Mouse (Mus musculus): ENCODE results near the gene Olfr1423. TPM values are rescaled to one million over a fixed set of nuclear protein-coding genes. Genes with fewer than 3 reads are reported as not detected.

Gene Olfr1423
- polyA plus RNA-seq, 1 experiment: not detected

- H3K4me1 ChIP-seq (ENCODE audit: control insufficient read depth, insufficient read depth, low read length): peaks cover under 1% of the 10 kb centered on the region
- TF ChIP-seq POLR2A (IDR thresholded peaks at IDR 0.05; ENCODE audit: borderline replicate concordance, control insufficient read depth, low read depth, low read length): no peak
These were observed 31.4 kb downstream of the Olfr1423 start for GRCm38 (mm10) chr19:12009501-12010280.

GRCm38 (mm10) chr19:12008410-12009380 lies 32.4 kb downstream of the Olfr1423 start:
- 60% methylated on average over 17 of the region's 17 CpGs for WGBS
- Histone ChIP-seq H3K27ac (ENCODE audit: control insufficient read depth, insufficient read depth, low read depth, low read length, poor library complexity) (no peak overlapping the region), H3K4me3 (replicated peaks; ENCODE audit: control insufficient read depth, low read depth, low read length) (no peak overlapping the region)

More at GRCm38 (mm10) chr19:12009501-12010280, 31.4 kb downstream of the Olfr1423 start:
- Histone ChIP-seq H3K4me3 (replicated peaks; ENCODE audit: control insufficient read depth, low read depth, low read length) (peak overlapping the region; percentile 73), H3K27ac (ENCODE audit: control insufficient read depth, insufficient read depth, low read depth, low read length, poor library complexity) (peak overlapping the region; percentile 49)
- WGBS: 2% methylated on average over 24 of the region's 24 CpGs

DNA sequence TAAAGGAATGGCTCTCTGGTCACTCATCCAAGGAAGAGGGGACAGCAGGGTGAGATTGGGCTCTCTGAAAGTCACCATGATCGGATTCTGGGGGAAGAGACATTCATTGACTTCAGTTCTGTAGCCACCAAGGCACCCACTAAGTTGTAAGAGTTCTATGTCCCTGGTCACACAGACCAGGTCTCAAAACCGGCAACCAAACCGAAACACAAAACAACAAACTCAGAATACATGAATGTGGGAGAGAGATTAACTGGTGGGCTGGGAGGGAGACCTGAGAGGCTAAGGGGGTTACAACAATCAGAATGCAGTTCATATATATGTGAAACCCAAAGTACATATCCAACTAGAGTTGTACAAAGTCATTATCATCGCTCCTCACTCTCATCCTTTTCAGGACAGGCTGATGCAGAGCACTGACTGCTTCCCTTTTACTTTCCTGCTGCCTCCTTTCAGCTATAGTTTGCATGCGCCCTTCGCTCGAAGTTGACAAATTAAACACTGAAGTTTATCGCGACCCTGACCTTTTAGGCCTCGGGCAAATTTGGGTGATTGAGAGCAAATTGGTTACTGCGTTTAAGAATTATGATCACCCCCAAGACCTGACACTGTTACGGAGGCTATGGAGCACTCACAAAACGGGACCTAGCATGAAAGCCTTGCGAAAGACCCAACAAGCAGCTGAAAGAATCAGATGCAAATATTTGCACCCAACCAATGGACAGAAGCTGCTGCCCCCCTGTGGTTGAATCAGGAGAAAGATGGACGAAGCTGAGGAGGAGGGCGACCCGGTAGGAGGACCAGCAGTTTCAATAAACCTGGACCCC lies 33.8 kb downstream of the Olfr1423 start:
- Histone ChIP-seq H3K4me1 (ENCODE audit: control insufficient read depth, insufficient read depth, low read length) (peaks cover 4% of the 10 kb centered on the region), H3K27ac (ENCODE audit: control insufficient read depth, insufficient read depth, low read depth, low read length, poor library complexity) (peak overlapping the region; percentile 19; the same call in 1 of the 2 replicates), H3K4me3 (replicated peaks; ENCODE audit: control insufficient read depth, low read depth, low read length) (peak overlapping the region; percentile 53)
- TF ChIP-seq CTCF (IDR thresholded peaks at IDR 0.05; ENCODE audit: control insufficient read depth, insufficient read depth, low read length) (peak; percentile 44), POLR2A (IDR thresholded peaks at IDR 0.05; ENCODE audit: borderline replicate concordance, control insufficient read depth, low read depth, low read length) (no peak)
- WGBS: 20% methylated on average over 17 of the region's 17 CpGs

More at GRCm38 (mm10) chr19:12008410-12009380, 32.4 kb downstream of the Olfr1423 start:
- H3K4me1 ChIP-seq (ENCODE audit: control insufficient read depth, insufficient read depth, low read length): peaks cover 4% of the 10 kb centered on the region
- TF ChIP-seq POLR2A (IDR thresholded peaks at IDR 0.05; ENCODE audit: borderline replicate concordance, control insufficient read depth, low read depth, low read length) (no peak), CTCF (IDR thresholded peaks at IDR 0.05; ENCODE audit: control insufficient read depth, insufficient read depth, low read length) (no peak)

DNA sequence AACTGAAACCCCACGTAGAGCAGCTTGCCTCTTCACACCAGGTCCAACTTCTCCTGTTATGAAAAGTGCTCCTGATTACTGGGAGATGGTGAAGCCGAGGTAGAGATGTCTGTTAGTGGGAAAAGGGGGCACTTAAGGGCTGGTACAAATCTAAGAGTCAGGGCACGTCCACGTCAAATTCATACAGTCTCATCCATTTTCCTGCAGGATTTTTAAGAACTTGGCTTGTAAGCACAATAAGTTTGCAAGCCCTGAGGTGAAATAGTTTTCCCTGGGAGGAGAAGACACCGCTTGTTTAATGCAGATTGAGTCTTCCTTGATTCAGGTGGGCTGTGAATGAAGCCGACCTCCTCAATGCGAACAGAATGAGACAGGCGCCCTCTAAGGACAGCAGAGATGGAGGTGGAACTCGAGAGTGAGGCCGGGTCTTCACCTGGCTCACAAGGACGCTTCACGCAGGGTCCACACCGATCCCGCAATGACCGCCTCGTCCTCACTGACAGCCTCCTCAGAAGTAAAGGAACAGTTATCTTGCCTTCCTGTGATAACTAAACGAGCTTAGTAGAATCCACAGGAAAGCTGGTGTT lies 34.7 kb downstream of the Olfr1423 start:
- Histone ChIP-seq H3K4me3 (replicated peaks; ENCODE audit: control insufficient read depth, low read depth, low read length) (peak overlapping the region; percentile 66), H3K27ac (ENCODE audit: control insufficient read depth, insufficient read depth, low read depth, low read length, poor library complexity) (peak overlapping the region; percentile 31; the same call in 1 of the 2 replicates), H3K4me1 (ENCODE audit: control insufficient read depth, insufficient read depth, low read length) (peaks cover 4% of the 10 kb centered on the region)
- TF ChIP-seq POLR2A (IDR thresholded peaks at IDR 0.05; ENCODE audit: borderline replicate concordance, control insufficient read depth, low read depth, low read length) (no peak), CTCF (IDR thresholded peaks at IDR 0.05; ENCODE audit: control insufficient read depth, insufficient read depth, low read length) (no peak)
- WGBS: 13% methylated on average over 17 of the region's 17 CpGs

DNA sequence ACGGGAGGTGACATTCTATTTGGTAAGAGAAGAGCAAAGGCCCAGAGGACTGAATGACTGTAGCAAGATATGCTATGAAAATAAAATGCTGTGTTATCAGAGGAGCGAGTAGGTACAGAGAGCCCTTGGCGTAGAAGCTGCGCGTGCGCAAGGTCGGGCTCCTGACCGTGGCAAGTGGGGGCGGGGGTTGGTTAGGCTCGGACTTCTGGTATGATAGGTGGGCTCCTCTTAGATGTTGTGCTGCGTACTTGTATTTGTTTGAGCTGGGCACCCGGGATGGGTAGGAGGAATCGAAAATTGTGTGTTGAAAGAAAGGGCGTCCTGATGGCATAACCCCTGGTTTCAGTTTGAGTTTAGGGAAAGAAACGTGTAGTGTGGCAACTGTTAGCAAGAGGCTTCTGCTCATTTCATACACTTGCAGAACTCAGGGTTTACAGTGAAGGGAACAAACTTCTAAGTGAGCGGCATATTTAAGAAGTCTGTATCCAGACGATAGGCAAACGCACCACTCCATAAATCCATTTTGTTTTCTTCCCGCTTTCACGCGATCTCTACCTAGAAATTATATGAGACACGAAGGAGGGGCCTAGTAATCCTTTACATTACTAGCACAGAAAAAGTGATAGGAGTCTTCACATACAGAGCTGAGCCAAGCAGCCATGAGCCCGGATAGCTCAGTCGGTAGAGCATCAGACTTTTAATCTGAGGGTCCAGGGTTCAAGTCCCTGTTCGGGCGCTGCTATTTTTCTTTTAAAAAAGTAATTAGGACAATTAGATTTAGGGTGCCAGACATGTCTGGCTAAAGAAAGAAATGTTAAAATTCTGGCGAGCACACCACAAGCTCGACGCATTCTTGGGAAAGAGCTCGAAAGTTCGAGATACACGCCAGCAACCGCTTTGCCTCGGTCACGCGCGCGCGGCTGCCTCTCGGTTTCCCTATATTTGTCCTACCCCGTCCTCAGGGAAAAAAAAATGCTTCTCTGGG lies 35.4 kb downstream of the Olfr1423 start:
- no peak for TF ChIP-seq CTCF (IDR thresholded peaks at IDR 0.05; ENCODE audit: control insufficient read depth, insufficient read depth, low read length)
- no peak for TF ChIP-seq POLR2A (IDR thresholded peaks at IDR 0.05; ENCODE audit: borderline replicate concordance, control insufficient read depth, low read depth, low read length)
- H3K4me3 ChIP-seq (replicated peaks; ENCODE audit: control insufficient read depth, low read depth, low read length): peak overlapping the region; percentile 85
- H3K27ac ChIP-seq (ENCODE audit: control insufficient read depth, insufficient read depth, low read depth, low read length, poor library complexity): peak overlapping the region; percentile 66; the same call in 1 of the 2 replicates
- H3K4me1 ChIP-seq (ENCODE audit: control insufficient read depth, insufficient read depth, low read length): peaks cover 4% of the 10 kb centered on the region
- under 1% methylated on average over 41 of the region's 41 CpGs for WGBS

GRCm38 (mm10) chr19:12004216-12005008 lies 36.7 kb downstream of the Olfr1423 start:
- H3K4me3 ChIP-seq (replicated peaks; ENCODE audit: control insufficient read depth, low read depth, low read length): peak overlapping the region; percentile 26
- no peak for TF ChIP-seq CTCF (IDR thresholded peaks at IDR 0.05; ENCODE audit: control insufficient read depth, insufficient read depth, low read length)
- TF ChIP-seq POLR2A (IDR thresholded peaks at IDR 0.05; ENCODE audit: borderline replicate concordance, control insufficient read depth, low read depth, low read length): no peak
- H3K27ac ChIP-seq (ENCODE audit: control insufficient read depth, insufficient read depth, low read depth, low read length, poor library complexity): no peak overlapping the region
- 51% methylated on average over 9 of the region's 9 CpGs for WGBS
- H3K4me1 ChIP-seq (ENCODE audit: control insufficient read depth, insufficient read depth, low read length): peaks cover 4% of the 10 kb centered on the region
